Mouse (Mus musculus): ENCODE data around the gene Ptprt. TPM values are rescaled to one million over a fixed set of nuclear protein-coding genes. Genes with fewer than 3 reads are reported as not detected.

Ptprt gene
- total and polyA plus RNA-seq, 3 experiments, result 0.02 to 0.36 (median 0.08) TPM

GRCm38 (mm10) chr2:161961179-161962163, 699.5 kb downstream of the Ptprt start:
- no peak overlapping the region for H3K27ac ChIP-seq
- H3K4me1 ChIP-seq (ENCODE audit: control insufficient read depth, insufficient read depth, low read length), result no peaks in the 10 kb centered on the region
- 80% methylated on average over 7 of the region's 7 CpGs for WGBS
- H3K9ac ChIP-seq (ENCODE audit: low read depth, low read length), result no peak overlapping the region
- H3K79me2 ChIP-seq (replicated peaks; ENCODE audit: control insufficient read depth, insufficient read depth, low read length), result no peaks in the 10 kb centered on the region
- no peak overlapping the region for H3K4me3 ChIP-seq
- DNase-seq, result no peak
- intact Hi-C loops (cut with DNase I), result no loop called here
- no peaks in the 10 kb centered on the region for H3K36me3 ChIP-seq (ENCODE audit: control insufficient read depth, insufficient read depth, low read length)
- H3K27me3 ChIP-seq (ENCODE audit: control insufficient read depth, insufficient read depth, low read length), result no peaks in the 10 kb centered on the region
- no peak for TF ChIP-seq EP300 (IDR thresholded peaks at IDR 0.05; ENCODE audit: insufficient read depth, low read depth, low read length)
- TF ChIP-seq CTCF (IDR thresholded peaks at IDR 0.05), result no peak
- TF ChIP-seq POLR2A (IDR thresholded peaks at IDR 0.05; ENCODE audit: insufficient read depth, low read depth, low read length), result no peak

GRCm38 (mm10) chr2:161945424-161945823, 715.5 kb downstream of the Ptprt start:
- H3K79me2 ChIP-seq (replicated peaks; ENCODE audit: control insufficient read depth, insufficient read depth, low read length), result no peaks in the 10 kb centered on the region
- H3K9ac ChIP-seq (ENCODE audit: low read depth, low read length), result no peak overlapping the region
- 84% methylated on average over 6 of the region's 6 CpGs for WGBS
- intact Hi-C loops (cut with DNase I), result no loop called here
- H3K27ac ChIP-seq, result no peak overlapping the region
- TF ChIP-seq POLR2A (IDR thresholded peaks at IDR 0.05; ENCODE audit: insufficient read depth, low read depth, low read length) (no peak), CTCF (IDR thresholded peaks at IDR 0.05) (no peak), EP300 (IDR thresholded peaks at IDR 0.05; ENCODE audit: insufficient read depth, low read depth, low read length) (no peak)
- H3K27me3 ChIP-seq (ENCODE audit: control insufficient read depth, insufficient read depth, low read length), result peaks cover 2% of the 10 kb centered on the region; the same call in 1 of the 2 replicates
- H3K4me1 ChIP-seq (ENCODE audit: control insufficient read depth, insufficient read depth, low read length), result no peaks in the 10 kb centered on the region
- H3K4me3 ChIP-seq, result no peak overlapping the region
- H3K36me3 ChIP-seq (ENCODE audit: control insufficient read depth, insufficient read depth, low read length), result no peaks in the 10 kb centered on the region
- DNase-seq, result no peak

GRCm38 (mm10) chr2:161944689-161945088, 716.3 kb downstream of the Ptprt start:
- Histone ChIP-seq H3K4me3 (no peak overlapping the region), H3K36me3 (ENCODE audit: control insufficient read depth, insufficient read depth, low read length) (no peaks in the 10 kb centered on the region), H3K27me3 (ENCODE audit: control insufficient read depth, insufficient read depth, low read length) (peaks cover 2% of the 10 kb centered on the region; the same call in 1 of the 2 replicates), H3K79me2 (replicated peaks; ENCODE audit: control insufficient read depth, insufficient read depth, low read length) (no peaks in the 10 kb centered on the region), H3K4me1 (ENCODE audit: control insufficient read depth, insufficient read depth, low read length) (no peaks in the 10 kb centered on the region), H3K27ac (no peak overlapping the region), H3K9ac (ENCODE audit: low read depth, low read length) (no peak overlapping the region)
- intact Hi-C loops (cut with DNase I), result no loop called here
- WGBS, result 53% methylated on average over 4 of the region's 4 CpGs
- no peak for TF ChIP-seq EP300 (IDR thresholded peaks at IDR 0.05; ENCODE audit: insufficient read depth, low read depth, low read length)
- TF ChIP-seq POLR2A (IDR thresholded peaks at IDR 0.05; ENCODE audit: insufficient read depth, low read depth, low read length), result no peak
- no peak for TF ChIP-seq CTCF (IDR thresholded peaks at IDR 0.05)
- DNase-seq, result no peak

- Histone ChIP-seq H3K9ac (ENCODE audit: low read depth, low read length) (no peak overlapping the region), H3K4me1 (ENCODE audit: control insufficient read depth, insufficient read depth, low read length) (no peaks in the 10 kb centered on the region), H3K36me3 (ENCODE audit: control insufficient read depth, insufficient read depth, low read length) (no peaks in the 10 kb centered on the region), H3K4me3 (no peak overlapping the region), H3K27me3 (ENCODE audit: control insufficient read depth, insufficient read depth, low read length) (no peaks in the 10 kb centered on the region), H3K27ac (no peak overlapping the region), H3K79me2 (replicated peaks; ENCODE audit: control insufficient read depth, insufficient read depth, low read length) (no peaks in the 10 kb centered on the region)
- 67% methylated on average over 2 of the region's 2 CpGs for WGBS
- DNase-seq, result no peak
- TF ChIP-seq CTCF (IDR thresholded peaks at IDR 0.05) (no peak), EP300 (IDR thresholded peaks at IDR 0.05; ENCODE audit: insufficient read depth, low read depth, low read length) (no peak), POLR2A (IDR thresholded peaks at IDR 0.05; ENCODE audit: insufficient read depth, low read depth, low read length) (no peak)
- intact Hi-C loops (cut with DNase I), result no loop called here
Measured at GRCm38 (mm10) chr2:161941991-161942390, 719.0 kb downstream of the Ptprt start.

GRCm38 (mm10) chr2:161907214-161907613, 753.7 kb downstream of the Ptprt start:
- H3K27ac ChIP-seq, result no peak overlapping the region
- H3K4me3 ChIP-seq, result no peak overlapping the region
- DNase-seq, result no peak
- H3K27me3 ChIP-seq (ENCODE audit: control insufficient read depth, insufficient read depth, low read length), result no peaks in the 10 kb centered on the region
- 88% methylated on average over 7 of the region's 7 CpGs for WGBS
- no peak overlapping the region for H3K9ac ChIP-seq (ENCODE audit: low read depth, low read length)
- no peaks in the 10 kb centered on the region for H3K79me2 ChIP-seq (replicated peaks; ENCODE audit: control insufficient read depth, insufficient read depth, low read length)
- intact Hi-C loops (cut with DNase I), result no loop called here
- TF ChIP-seq EP300 (IDR thresholded peaks at IDR 0.05; ENCODE audit: insufficient read depth, low read depth, low read length), result no peak
- no peak for TF ChIP-seq POLR2A (IDR thresholded peaks at IDR 0.05; ENCODE audit: insufficient read depth, low read depth, low read length)
- no peak for TF ChIP-seq CTCF (IDR thresholded peaks at IDR 0.05)
- H3K36me3 ChIP-seq (ENCODE audit: control insufficient read depth, insufficient read depth, low read length), result no peaks in the 10 kb centered on the region
- H3K4me1 ChIP-seq (ENCODE audit: control insufficient read depth, insufficient read depth, low read length), result no peaks in the 10 kb centered on the region

GRCm38 (mm10) chr2:161902196-161902595, 758.8 kb downstream of the Ptprt start:
- H3K27ac ChIP-seq, result no peak overlapping the region
- 76% methylated on average over 3 of the region's 3 CpGs for WGBS
- no peaks in the 10 kb centered on the region for H3K27me3 ChIP-seq (ENCODE audit: control insufficient read depth, insufficient read depth, low read length)
- H3K4me1 ChIP-seq (ENCODE audit: control insufficient read depth, insufficient read depth, low read length), result no peaks in the 10 kb centered on the region
- intact Hi-C loops (cut with DNase I), result no loop called here
- DNase-seq, result no peak
- TF ChIP-seq EP300 (IDR thresholded peaks at IDR 0.05; ENCODE audit: insufficient read depth, low read depth, low read length) (no peak), POLR2A (IDR thresholded peaks at IDR 0.05; ENCODE audit: insufficient read depth, low read depth, low read length) (no peak), CTCF (IDR thresholded peaks at IDR 0.05) (no peak)
- H3K9ac ChIP-seq (ENCODE audit: low read depth, low read length), result no peak overlapping the region
- no peaks in the 10 kb centered on the region for H3K36me3 ChIP-seq (ENCODE audit: control insufficient read depth, insufficient read depth, low read length)
- no peaks in the 10 kb centered on the region for H3K79me2 ChIP-seq (replicated peaks; ENCODE audit: control insufficient read depth, insufficient read depth, low read length)
- H3K4me3 ChIP-seq, result no peak overlapping the region

All from heart, adult 2 months (tissue).